Mouse (Mus musculus) liver, embryonic 14.5 days (tissue): Measurements from ENCODE around the gene Gnat3.

Source experiments
- CTCF ChIP-seq: IDR thresholded peaks from 2 replicates; pipeline ENCODE4 v1.5.1; 2016; ENCODE audit warnings: antibody characterized with exemption, low read depth, control low read depth
- EP300 ChIP-seq: IDR thresholded peaks from 2 replicates; pipeline ENCODE4 v1.6.1; 2016; ENCODE audit warnings: antibody characterized with exemption, low read depth

DNA sequence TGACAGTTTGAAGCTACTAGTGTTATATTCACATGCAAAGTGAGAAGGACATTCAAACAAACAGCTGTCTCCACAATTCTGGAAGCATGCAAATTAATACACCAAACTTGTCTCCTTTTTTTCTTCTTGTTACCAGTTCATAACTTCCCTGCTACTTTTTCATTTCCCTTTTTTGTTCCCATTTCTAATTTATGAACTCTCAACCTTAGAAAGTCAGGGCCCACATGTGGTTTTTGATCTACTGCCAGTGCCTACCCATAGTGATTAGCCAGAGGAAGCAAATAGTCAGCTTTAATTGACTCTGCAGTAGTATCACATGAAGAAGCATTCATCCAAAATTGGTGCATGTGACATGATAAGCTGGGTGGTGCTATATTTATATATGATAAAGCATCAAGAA is 44.7 kb downstream of the Gnat3 start:
- no peak for TF ChIP-seq CTCF
- TF ChIP-seq EP300 = no peak
